Mouse (Mus musculus) B cell, adult 2 months (primary cell): Measurements from ENCODE around the gene Adnp.
"Not testable (repeated sequence)": the region's sequence is repeated elsewhere in the genome, so short reads cannot be mapped to it uniquely, and the experiment has no call there.

Experiments used
- DNase-seq, 2 experiments: peaks; one replicate each; pipeline ENCODE4 v3.0.0; 2022

Adnp gene

GRCm38 (mm10) chr2:168205681-168206631 lies 956 bp downstream of the Adnp start:
- DNase-seq: peak; percentile 29 to 45

- DNase-seq: peak; percentile 94 to 96
Measured at GRCm38 (mm10) chr2:168205265-168205664, 1.6 kb downstream of the Adnp start.

GRCm38 (mm10) chr2:168204476-168204999 lies 2.4 kb downstream of the Adnp start:
- no peak for DNase-seq

- DNase-seq: no peak
Measured at GRCm38 (mm10) chr2:168200014-168200691, 6.8 kb downstream of the Adnp start.

GRCm38 (mm10) chr2:168199476-168199875 lies 7.4 kb downstream of the Adnp start:
- no peak for DNase-seq

- DNase-seq: no peak
Measured at GRCm38 (mm10) chr2:168198421-168198820, 8.5 kb downstream of the Adnp start.

GRCm38 (mm10) chr2:168195721-168196120 lies 11.2 kb downstream of the Adnp start:
- DNase-seq: no peak

GRCm38 (mm10) chr2:168193685-168194084 lies 13.2 kb downstream of the Adnp start:
- DNase-seq: no peak

GRCm38 (mm10) chr2:168191856-168192255 lies 15.1 kb downstream of the Adnp start:
- no peak for DNase-seq

GRCm38 (mm10) chr2:168175946-168176345 lies 31.0 kb downstream of the Adnp start:
- no peak for DNase-seq

- peak; percentile 73 to 76 for DNase-seq
Measured at GRCm38 (mm10) chr2:168170167-168170685, 36.7 kb downstream of the Adnp start.

GRCm38 (mm10) chr2:168169800-168170113 lies 37.2 kb downstream of the Adnp start:
- no peak for DNase-seq

- no peak for DNase-seq
Measured at GRCm38 (mm10) chr2:168168892-168169799, 37.8 kb downstream of the Adnp start.

GRCm38 (mm10) chr2:168167781-168168180 lies 39.1 kb downstream of the Adnp start:
- no peak for DNase-seq

GRCm38 (mm10) chr2:168166750-168167460 lies 40.0 kb downstream of the Adnp start:
- DNase-seq: no peak

GRCm38 (mm10) chr2:168161978-168162377 lies 44.9 kb downstream of the Adnp start:
- DNase-seq: peak in 1 of 2 experiments; percentile 9

GRCm38 (mm10) chr2:168161514-168161971 lies 45.4 kb downstream of the Adnp start:
- no peak for DNase-seq

- DNase-seq: no peak
Measured at GRCm38 (mm10) chr2:168160370-168160930, 46.5 kb downstream of the Adnp start.

- DNase-seq: peak; percentile 37 to 41
Measured at GRCm38 (mm10) chr2:168158911-168159711, 47.8 kb downstream of the Adnp start.

- not testable (repeated sequence) for DNase-seq
Measured at GRCm38 (mm10) chr2:168157974-168158373, 48.9 kb downstream of the Adnp start.
